Mouse (Mus musculus): Measurements from ENCODE around the gene Lrrc8c. TPM values are rescaled to one million over a fixed set of nuclear protein-coding genes. Genes with fewer than 3 reads are reported as not detected.

Gene Lrrc8c
- polyA plus RNA-seq, 1 experiment from 2014 or later, result 13.5 TPM

GRCm38 (mm10) chr5:105638916-105639315 is 119.7 kb downstream of the Lrrc8c start:
- ATAC-seq (replicated peaks; ENCODE audit: insufficient number of reproducible peaks, low FRiP score, low TSS enrichment, low read depth), result no peak

GRCm38 (mm10) chr5:105639363-105639762 is 120.2 kb downstream of the Lrrc8c start:
- no peaks in the 10 kb centered on the region for H3K27me3 ChIP-seq (ENCODE audit: control insufficient read depth, insufficient read depth, low read length)
- WGBS, result 90% methylated on average over 11 of the region's 11 CpGs
- H3K9me3 ChIP-seq (replicated peaks; ENCODE audit: control insufficient read depth, low read length), result no peaks in the 10 kb centered on the region
- DNase-seq (ENCODE audit: low spot score), result no peak
- H3K4me1 ChIP-seq (ENCODE audit: control insufficient read depth, insufficient read depth, low read length), result no peaks in the 10 kb centered on the region
- H3K4me3 ChIP-seq (ENCODE audit: low read depth, low read length), result no peak overlapping the region
- no peak for ATAC-seq (replicated peaks; ENCODE audit: insufficient number of reproducible peaks, low FRiP score, low TSS enrichment, low read depth)
- no peak overlapping the region for H3K9ac ChIP-seq (replicated peaks; ENCODE audit: low read length)
- H3K27ac ChIP-seq (replicated peaks; ENCODE audit: low read depth, low read length), result no peak overlapping the region
- no peaks in the 10 kb centered on the region for H3K36me3 ChIP-seq (replicated peaks; ENCODE audit: control insufficient read depth, insufficient read depth, low read depth, low read length)
- no peak overlapping the region for H3K4me2 ChIP-seq (ENCODE audit: low read depth, low read length)

More at GRCm38 (mm10) chr5:105638916-105639315, 119.7 kb downstream of the Lrrc8c start:
- H3K4me1 ChIP-seq (ENCODE audit: control insufficient read depth, insufficient read depth, low read length), result no peaks in the 10 kb centered on the region
- H3K4me2 ChIP-seq (ENCODE audit: low read depth, low read length), result no peak overlapping the region
- no peak for DNase-seq (ENCODE audit: low spot score)
- H3K27me3 ChIP-seq (ENCODE audit: control insufficient read depth, insufficient read depth, low read length), result no peaks in the 10 kb centered on the region
- H3K9me3 ChIP-seq (replicated peaks; ENCODE audit: control insufficient read depth, low read length), result no peaks in the 10 kb centered on the region
- no peak overlapping the region for H3K4me3 ChIP-seq (ENCODE audit: low read depth, low read length)
- H3K27ac ChIP-seq (replicated peaks; ENCODE audit: low read depth, low read length), result no peak overlapping the region
- H3K36me3 ChIP-seq (replicated peaks; ENCODE audit: control insufficient read depth, insufficient read depth, low read depth, low read length), result no peaks in the 10 kb centered on the region
- H3K9ac ChIP-seq (replicated peaks; ENCODE audit: low read length), result no peak overlapping the region
- WGBS, result 91% methylated on average over 6 of the region's 6 CpGs

- Histone ChIP-seq H3K9ac (replicated peaks; ENCODE audit: low read length) (no peak overlapping the region), H3K4me3 (ENCODE audit: low read depth, low read length) (no peak overlapping the region), H3K4me2 (ENCODE audit: low read depth, low read length) (no peak overlapping the region), H3K9me3 (replicated peaks; ENCODE audit: control insufficient read depth, low read length) (no peaks in the 10 kb centered on the region), H3K27me3 (ENCODE audit: control insufficient read depth, insufficient read depth, low read length) (no peaks in the 10 kb centered on the region), H3K27ac (replicated peaks; ENCODE audit: low read depth, low read length) (no peak overlapping the region), H3K4me1 (ENCODE audit: control insufficient read depth, insufficient read depth, low read length) (no peaks in the 10 kb centered on the region), H3K36me3 (replicated peaks; ENCODE audit: control insufficient read depth, insufficient read depth, low read depth, low read length) (no peaks in the 10 kb centered on the region)
- WGBS, result 89% methylated on average over 5 of the region's 5 CpGs
- DNase-seq (ENCODE audit: low spot score) (no peak), ATAC-seq (replicated peaks; ENCODE audit: insufficient number of reproducible peaks, low FRiP score, low TSS enrichment, low read depth) (no peak)
These were observed 123.3 kb downstream of the Lrrc8c start for GRCm38 (mm10) chr5:105642517-105642916.

DNA sequence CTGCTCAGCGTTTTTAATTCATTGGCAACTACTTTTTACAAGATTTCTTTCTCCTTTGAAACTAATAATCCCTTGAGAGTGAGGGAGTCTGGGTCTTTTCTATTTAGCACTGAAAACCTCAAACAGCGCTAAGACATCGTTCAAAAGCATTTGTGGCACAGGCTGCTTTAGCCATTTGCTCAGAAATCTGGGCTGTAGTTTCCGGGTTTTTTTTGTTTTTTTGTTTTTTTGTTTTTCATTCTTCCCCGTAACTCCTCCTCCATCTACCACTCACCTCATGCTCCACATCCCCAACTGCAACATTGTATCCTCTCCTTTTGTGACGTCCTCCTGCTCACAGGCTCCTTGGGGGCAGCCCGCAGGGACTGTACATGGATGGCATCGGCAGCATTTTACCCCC is 124.1 kb downstream of the Lrrc8c start:
- Histone ChIP-seq H3K27ac (replicated peaks; ENCODE audit: low read depth, low read length) (no peak overlapping the region), H3K9ac (replicated peaks; ENCODE audit: low read length) (no peak overlapping the region), H3K4me2 (ENCODE audit: low read depth, low read length) (no peak overlapping the region), H3K27me3 (ENCODE audit: control insufficient read depth, insufficient read depth, low read length) (no peaks in the 10 kb centered on the region), H3K9me3 (replicated peaks; ENCODE audit: control insufficient read depth, low read length) (no peaks in the 10 kb centered on the region), H3K4me1 (ENCODE audit: control insufficient read depth, insufficient read depth, low read length) (no peaks in the 10 kb centered on the region), H3K36me3 (replicated peaks; ENCODE audit: control insufficient read depth, insufficient read depth, low read depth, low read length) (no peaks in the 10 kb centered on the region), H3K4me3 (ENCODE audit: low read depth, low read length) (no peak overlapping the region)
- WGBS, result 79% methylated on average over 8 of the region's 8 CpGs
- ATAC-seq (replicated peaks; ENCODE audit: insufficient number of reproducible peaks, low FRiP score, low TSS enrichment, low read depth) (no peak), DNase-seq (ENCODE audit: low spot score) (no peak)

DNA sequence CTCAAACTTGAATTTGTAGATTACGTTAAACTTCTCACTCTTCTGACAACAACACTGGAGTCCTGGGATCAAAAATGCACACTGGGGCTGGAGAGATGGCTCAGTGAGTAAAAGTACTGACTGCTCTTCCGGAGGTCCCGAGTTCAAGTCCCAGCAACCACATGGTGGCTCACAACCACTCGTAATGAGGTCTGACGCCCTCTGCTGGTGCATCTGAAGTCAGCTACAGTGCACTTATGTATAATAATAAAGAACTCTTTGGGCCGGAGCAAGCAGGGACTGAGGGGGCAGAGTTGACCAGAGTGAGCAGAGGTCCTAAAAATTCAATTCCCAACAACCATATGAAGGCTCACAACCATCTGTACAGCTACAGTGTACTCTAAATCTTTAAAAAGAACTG is 125.0 kb downstream of the Lrrc8c start:
- H3K27ac ChIP-seq (replicated peaks; ENCODE audit: low read depth, low read length), result no peak overlapping the region
- H3K4me1 ChIP-seq (ENCODE audit: control insufficient read depth, insufficient read depth, low read length), result no peaks in the 10 kb centered on the region
- H3K4me3 ChIP-seq (ENCODE audit: low read depth, low read length), result no peak overlapping the region
- DNase-seq (ENCODE audit: low spot score) (no peak), ATAC-seq (replicated peaks; ENCODE audit: insufficient number of reproducible peaks, low FRiP score, low TSS enrichment, low read depth) (no peak)
- H3K27me3 ChIP-seq (ENCODE audit: control insufficient read depth, insufficient read depth, low read length), result no peaks in the 10 kb centered on the region
- 90% methylated on average over 6 of the region's 6 CpGs for WGBS
- no peaks in the 10 kb centered on the region for H3K36me3 ChIP-seq (replicated peaks; ENCODE audit: control insufficient read depth, insufficient read depth, low read depth, low read length)
- H3K9me3 ChIP-seq (replicated peaks; ENCODE audit: control insufficient read depth, low read length), result no peaks in the 10 kb centered on the region
- no peak overlapping the region for H3K4me2 ChIP-seq (ENCODE audit: low read depth, low read length)
- no peak overlapping the region for H3K9ac ChIP-seq (replicated peaks; ENCODE audit: low read length)

DNA sequence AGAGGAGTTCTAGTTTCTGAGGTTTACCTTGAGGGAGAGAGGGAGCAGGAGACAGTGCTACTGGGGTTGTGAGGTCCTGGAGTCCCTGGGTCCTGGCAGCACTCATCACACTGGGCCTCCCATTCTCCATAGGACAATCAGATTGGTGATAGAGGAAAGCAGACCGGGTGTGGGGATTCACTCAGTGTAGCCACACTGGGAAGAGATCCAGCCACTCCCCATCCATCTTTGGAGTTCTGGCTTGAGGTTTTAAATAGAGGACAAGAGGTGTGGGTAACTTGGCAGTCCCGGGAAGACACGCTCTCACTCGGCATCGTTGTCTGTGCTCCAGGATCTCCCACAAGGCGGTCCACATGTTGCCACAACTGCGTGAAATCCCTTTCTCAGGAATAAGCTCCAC is 127.9 kb downstream of the Lrrc8c start:
- Histone ChIP-seq H3K4me3 (ENCODE audit: low read depth, low read length) (no peak overlapping the region), H3K4me2 (ENCODE audit: low read depth, low read length) (no peak overlapping the region), H3K4me1 (ENCODE audit: control insufficient read depth, insufficient read depth, low read length) (no peaks in the 10 kb centered on the region), H3K27ac (replicated peaks; ENCODE audit: low read depth, low read length) (no peak overlapping the region), H3K27me3 (ENCODE audit: control insufficient read depth, insufficient read depth, low read length) (no peaks in the 10 kb centered on the region), H3K9me3 (replicated peaks; ENCODE audit: control insufficient read depth, low read length) (no peaks in the 10 kb centered on the region), H3K9ac (replicated peaks; ENCODE audit: low read length) (no peak overlapping the region), H3K36me3 (replicated peaks; ENCODE audit: control insufficient read depth, insufficient read depth, low read depth, low read length) (no peaks in the 10 kb centered on the region)
- ATAC-seq (replicated peaks; ENCODE audit: insufficient number of reproducible peaks, low FRiP score, low TSS enrichment, low read depth) (no peak), DNase-seq (ENCODE audit: low spot score) (no peak)
- 91% methylated on average over 7 of the region's 7 CpGs for WGBS

- no peaks in the 10 kb centered on the region for H3K4me1 ChIP-seq (ENCODE audit: control insufficient read depth, insufficient read depth, low read length)
These were observed 129.6 kb downstream of the Lrrc8c start for GRCm38 (mm10) chr5:105648648-105649287.

DNA sequence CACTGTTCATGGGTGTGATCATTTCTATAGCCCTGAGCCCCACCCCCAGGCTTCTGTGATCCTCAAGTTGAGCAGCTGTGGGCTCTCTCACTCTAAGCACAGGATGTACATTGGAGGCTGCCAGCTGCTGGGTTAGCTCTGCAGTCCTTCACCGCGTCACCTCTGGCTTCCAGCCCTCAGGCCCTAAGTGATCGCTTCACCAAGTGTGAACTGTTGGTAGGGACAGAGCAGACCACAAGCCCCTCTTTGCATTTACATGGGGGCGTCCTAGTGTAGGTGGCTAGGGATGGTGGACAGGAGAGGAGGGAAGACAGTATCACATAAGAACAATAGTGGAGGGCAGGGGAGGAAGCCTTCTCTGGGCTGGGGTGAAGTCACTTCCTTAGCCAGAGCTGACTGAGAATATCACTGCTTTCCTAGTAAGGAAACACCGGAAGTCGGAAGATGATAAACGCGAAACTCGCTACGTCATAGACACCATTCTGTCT is 130.4 kb downstream of the Lrrc8c start:
- Histone ChIP-seq H3K4me2 (ENCODE audit: low read depth, low read length) (no peak overlapping the region), H3K36me3 (replicated peaks; ENCODE audit: control insufficient read depth, insufficient read depth, low read depth, low read length) (no peaks in the 10 kb centered on the region), H3K4me3 (ENCODE audit: low read depth, low read length) (no peak overlapping the region), H3K27ac (replicated peaks; ENCODE audit: low read depth, low read length) (0 out of 2 replicates have a peak overlapping the region, but pooled peaks have one; percentile 28), H3K27me3 (ENCODE audit: control insufficient read depth, insufficient read depth, low read length) (no peaks in the 10 kb centered on the region), H3K4me1 (ENCODE audit: control insufficient read depth, insufficient read depth, low read length) (no peaks in the 10 kb centered on the region), H3K9ac (replicated peaks; ENCODE audit: low read length) (no peak overlapping the region), H3K9me3 (replicated peaks; ENCODE audit: control insufficient read depth, low read length) (no peaks in the 10 kb centered on the region)
- DNase-seq (ENCODE audit: low spot score), result no peak
- no peak for ATAC-seq (replicated peaks; ENCODE audit: insufficient number of reproducible peaks, low FRiP score, low TSS enrichment, low read depth)
- 89% methylated on average over 10 of the region's 10 CpGs for WGBS

More at GRCm38 (mm10) chr5:105648648-105649287, 129.6 kb downstream of the Lrrc8c start:
- no peak overlapping the region for H3K9ac ChIP-seq (replicated peaks; ENCODE audit: low read length)
- no peak overlapping the region for H3K4me2 ChIP-seq (ENCODE audit: low read depth, low read length)
- ATAC-seq (replicated peaks; ENCODE audit: insufficient number of reproducible peaks, low FRiP score, low TSS enrichment, low read depth), result no peak
- no peak overlapping the region for H3K4me3 ChIP-seq (ENCODE audit: low read depth, low read length)
- no peaks in the 10 kb centered on the region for H3K27me3 ChIP-seq (ENCODE audit: control insufficient read depth, insufficient read depth, low read length)
- H3K27ac ChIP-seq (replicated peaks; ENCODE audit: low read depth, low read length), result 0 out of 2 replicates have a peak overlapping the region, but pooled peaks have one; percentile 10
- DNase-seq (ENCODE audit: low spot score), result no peak
- 43% methylated on average over 7 of the region's 7 CpGs for WGBS
- H3K9me3 ChIP-seq (replicated peaks; ENCODE audit: control insufficient read depth, low read length), result no peaks in the 10 kb centered on the region
- no peaks in the 10 kb centered on the region for H3K36me3 ChIP-seq (replicated peaks; ENCODE audit: control insufficient read depth, insufficient read depth, low read depth, low read length)
